In the genomic region with DNA sequence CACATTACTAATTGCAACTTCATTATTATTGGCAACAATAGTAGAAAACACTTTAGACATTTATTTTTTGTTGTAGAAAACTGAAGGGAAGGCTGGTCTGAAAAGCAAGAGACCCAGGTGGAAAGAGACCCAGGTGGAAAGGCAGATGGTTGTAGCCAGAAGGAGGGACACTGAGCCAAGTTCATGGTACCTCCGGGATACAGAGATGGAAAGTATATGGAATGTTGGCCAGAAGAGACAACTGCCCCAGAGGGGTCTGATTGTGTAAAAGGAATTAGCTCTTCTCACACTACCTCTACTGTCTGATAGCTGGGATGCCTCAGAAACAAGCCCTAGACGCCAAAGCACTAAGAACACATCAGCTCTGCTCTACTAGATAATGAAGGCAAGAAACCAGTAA, we compare ENCODE assay signal across 28 mouse cellular contexts.
DNase-seq lines count a peak whose midpoint lies in the region; ATAC-seq lines count a peak whose summit lies in the region.
"Had no signal": no experiment of that assay in that cellular context is flagged by ENCODE, and none has a peak within 500 bp of the region (broad histone marks: within the 10 kb centered on the region; RNA-seq: fewer than 3 reads in every experiment).

No protein-coding gene starts in this region.

- peak; percentile 59 for DNase-seq in left cerebral cortex, postnatal 4 days
- DNase-seq in left cerebral cortex, postnatal 14 days (ENCODE audit: low spot score in 2 of 2), result no peak
- DNase-seq in cerebellum, adult 11 months, result peak; percentile 85
- peak; percentile 98 for DNase-seq in cerebellum, adult 9-10 months
- DNase-seq in cerebellum, postnatal 36 days, result peak; percentile 88 to 94
- no peak for DNase-seq in right cerebral cortex, adult 2 months (ENCODE audit: low spot score in 2 of 2)
- DNase-seq: adrenal gland, postnatal 14 days; embryo, embryonic 11 days; gastrocnemius, adult 2 months; gastrocnemius, postnatal 36 days; heart, adult 18-20 months; kidney, adult 18-20 months; kidney, postnatal 25 days; right cerebral cortex, postnatal 14 days had no signal

- no peaks in the 10 kb centered on the region for H3K27me3 ChIP-seq in heart, embryonic 11.5 days (ENCODE audit: control insufficient read depth, insufficient read depth, low read length)
- H3K27me3 ChIP-seq: embryonic facial prominence, embryonic 13.5 days; heart, embryonic 12.5 days; kidney, embryonic 15.5 days; limb, embryonic 13.5 days; lung, embryonic 15.5 days; neural tube, embryonic 13.5 days; stomach, embryonic 15.5 days had no signal

- WGBS in heart, embryonic 11.5 days (ENCODE audit: insufficient replicate concordance), result 82% methylated on average over 2 of the region's 2 CpGs

- no peaks in the 10 kb centered on the region for H3K4me1 ChIP-seq in heart, embryonic 11.5 days (ENCODE audit: control insufficient read depth, insufficient read depth, low read length)
- H3K4me1 ChIP-seq: embryonic facial prominence, embryonic 13.5 days; forebrain, embryonic 10.5 days; heart, embryonic 12.5 days; kidney, embryonic 15.5 days; limb, embryonic 13.5 days; lung, embryonic 15.5 days; midbrain, embryonic 10.5 days; neural tube, embryonic 13.5 days; stomach, embryonic 15.5 days had no signal

- no peak overlapping the region for H3K4me2 ChIP-seq in heart, embryonic 11.5 days
- H3K4me2 ChIP-seq: embryonic facial prominence, embryonic 13.5 days; heart, embryonic 12.5 days; kidney, embryonic 15.5 days; limb, embryonic 13.5 days; liver, embryonic 11.5 days; lung, embryonic 15.5 days; neural tube, embryonic 13.5 days; stomach, embryonic 15.5 days had no signal

- no peak overlapping the region for H3K4me3 ChIP-seq in heart, embryonic 11.5 days (ENCODE audit: low read depth, low read length)
- H3K4me3 ChIP-seq: embryonic facial prominence, embryonic 13.5 days; forebrain, embryonic 10.5 days; gastrocnemius, adult 2 months; heart, embryonic 12.5 days; kidney, embryonic 15.5 days; limb, embryonic 13.5 days; lung, embryonic 15.5 days; midbrain, embryonic 10.5 days; neural tube, embryonic 13.5 days; stomach, embryonic 15.5 days had no signal

- no peaks in the 10 kb centered on the region for H3K9me3 ChIP-seq in heart, embryonic 11.5 days (replicated peaks; ENCODE audit: control insufficient read depth, low read length)
- H3K9me3 ChIP-seq: embryonic facial prominence, embryonic 13.5 days; forebrain, embryonic 10.5 days; heart, embryonic 12.5 days; kidney, embryonic 15.5 days; limb, embryonic 13.5 days; lung, embryonic 15.5 days; midbrain, embryonic 10.5 days; neural tube, embryonic 13.5 days; stomach, embryonic 15.5 days had no signal

- no peak for ATAC-seq in heart, embryonic 11.5 days (replicated peaks; ENCODE audit: insufficient number of reproducible peaks, low FRiP score, low TSS enrichment)
- ATAC-seq: CD4-positive, CD25-positive, alpha-beta regulatory T cell, adult 4 months; forebrain, embryonic 16.5 days; inflammation-experienced regulatory T-cells, adult 6 months had no signal

- intact Hi-C loops in left cerebral cortex, postnatal 4 days (cut with DNase I), result loop anchor here (1.0 kb wide), 1 partner anchor 14 kb away; no protein-coding TSS in a partner anchor
- intact Hi-C loops in left cerebral cortex, postnatal 14 days (cut with DNase I), result no loop called here

- no peaks in the 10 kb centered on the region for H3K36me3 ChIP-seq in heart, embryonic 11.5 days (ENCODE audit: control insufficient read depth, insufficient read depth, low read length)
- H3K36me3 ChIP-seq: embryonic facial prominence, embryonic 13.5 days; forebrain, embryonic 10.5 days; heart, embryonic 12.5 days; kidney, embryonic 15.5 days; limb, embryonic 13.5 days; lung, embryonic 15.5 days; midbrain, embryonic 10.5 days; neural tube, embryonic 13.5 days; stomach, embryonic 15.5 days had no signal

- no peak overlapping the region for H3K27ac ChIP-seq in heart, embryonic 11.5 days (ENCODE audit: low read depth, low read length)
- H3K27ac ChIP-seq: embryonic facial prominence, embryonic 13.5 days; forebrain, embryonic 10.5 days; gastrocnemius, adult 2 months; kidney, embryonic 15.5 days; limb, embryonic 13.5 days; lung, embryonic 15.5 days; midbrain, embryonic 10.5 days; neural tube, embryonic 13.5 days; stomach, embryonic 15.5 days had no signal

- H3K9ac ChIP-seq in heart, embryonic 11.5 days (ENCODE audit: low read depth, low read length), result no peak overlapping the region
- H3K9ac ChIP-seq: embryonic facial prominence, embryonic 13.5 days; heart, embryonic 12.5 days; kidney, embryonic 15.5 days; limb, embryonic 13.5 days; lung, embryonic 15.5 days; neural tube, embryonic 13.5 days; stomach, embryonic 15.5 days had no signal

Comparison
In these comparisons a context has a peak if more than half of its experiments do, and no peak if none do; other contexts are left out.
1. DNase-seq: peak in left cerebral cortex, postnatal 4 days (single experiment), cerebellum, adult 11 months (single experiment), cerebellum, adult 9-10 months (single experiment) and cerebellum, postnatal 36 days (2 of 2); none in left cerebral cortex, postnatal 14 days (0 of 2) and right cerebral cortex, adult 2 months (0 of 2).